ENCODE assay signal across 22 mouse cellular contexts in the genomic region with DNA sequence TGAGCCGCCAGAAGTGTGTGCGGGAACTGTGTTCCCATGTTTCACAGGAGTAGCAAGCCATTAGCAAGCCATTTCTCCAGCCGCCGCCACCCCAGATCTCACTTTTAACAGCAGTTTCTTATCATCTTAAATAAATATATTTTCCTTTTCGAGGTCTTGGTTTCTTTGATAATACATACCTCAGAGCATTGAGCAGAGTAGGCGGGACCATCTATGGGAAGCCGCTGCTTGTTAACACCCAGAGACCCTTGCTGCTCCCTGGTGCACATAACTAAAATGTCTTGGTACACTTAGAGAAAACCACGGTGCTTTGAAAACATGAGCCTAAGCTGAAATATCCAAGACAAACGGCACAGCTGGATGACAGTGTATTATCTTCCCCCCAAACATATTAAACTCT.
"Had no signal": no experiment of that assay in that cellular context is flagged by ENCODE, and none has a peak within 500 bp of the region (broad histone marks: within the 10 kb centered on the region; RNA-seq: fewer than 3 reads in every experiment).

No protein-coding gene starts in this region.

- H3K9me3 ChIP-seq: heart, embryonic 13.5 days; heart, embryonic 15.5 days; hindbrain, embryonic 13.5 days; hindbrain, embryonic 15.5 days; limb, embryonic 13.5 days; limb, embryonic 15.5 days had no signal

- H3K27me3 ChIP-seq: heart, embryonic 15.5 days; hindbrain, embryonic 13.5 days; hindbrain, embryonic 15.5 days had no signal

- H3K4me2 ChIP-seq: heart, embryonic 11.5 days; heart, embryonic 13.5 days; heart, embryonic 15.5 days; hindbrain, embryonic 13.5 days; hindbrain, embryonic 15.5 days; limb, embryonic 13.5 days; limb, embryonic 15.5 days had no signal

- DNase-seq: gastrocnemius, postnatal 14 days; gastrocnemius, postnatal 36 days; heart, adult 18-20 months; heart, postnatal 14 days; heart, postnatal 36 days; kidney, adult 11 months; kidney, adult 2 months; kidney, postnatal 10 days; kidney, postnatal 25 days; kidney, postnatal 4 days; layer of hippocampus, adult 9-11 months; layer of hippocampus, postnatal 36 days had no signal

- ATAC-seq: hindbrain, postnatal 0 days; intestine, embryonic 16.5 days had no signal

- H3K27ac ChIP-seq: heart, embryonic 13.5 days; heart, embryonic 15.5 days; hindbrain, embryonic 13.5 days; hindbrain, embryonic 15.5 days; hindbrain, postnatal 0 days; layer of hippocampus, adult 2 months; limb, embryonic 13.5 days; limb, embryonic 15.5 days had no signal

- H3K4me3 ChIP-seq: heart, embryonic 13.5 days; heart, embryonic 15.5 days; hindbrain, embryonic 13.5 days; hindbrain, embryonic 15.5 days; layer of hippocampus, adult 2 months; limb, embryonic 13.5 days; limb, embryonic 15.5 days had no signal

- H3K36me3 ChIP-seq: heart, embryonic 13.5 days; heart, embryonic 15.5 days; hindbrain, embryonic 13.5 days; hindbrain, embryonic 15.5 days; limb, embryonic 13.5 days; limb, embryonic 15.5 days had no signal

- H3K9ac ChIP-seq: heart, embryonic 13.5 days; heart, embryonic 15.5 days; hindbrain, embryonic 13.5 days; hindbrain, embryonic 15.5 days; limb, embryonic 13.5 days; limb, embryonic 15.5 days had no signal
